Mouse (Mus musculus) ES-E14 (cell line): ENCODE results near the gene Rpl10a.
A peak's percentile ranks its signal among the peaks of the same experiment; 100 is the strongest.

Experiments used
- CHD2 ChIP-seq: IDR thresholded peaks from 2 replicates; pipeline ENCODE4 v1.6.1; 2014; ENCODE audit warnings: mild to moderate bottlenecking, low read depth, low read length, inconsistent platforms
- MAFK ChIP-seq: IDR thresholded peaks from 2 replicates; pipeline ENCODE4 v1.6.1; 2014; ENCODE audit warnings: mild to moderate bottlenecking, low read depth, low read length, inconsistent platforms; ENCODE audit not compliant: insufficient read depth
- ZNF384 ChIP-seq: IDR thresholded peaks from 2 replicates; pipeline ENCODE4 v1.6.1; 2012; ENCODE audit warnings: low read depth, low read length, inconsistent platforms

GRCm38 (mm10) chr17:28332113-28332914 is 4.0 kb downstream of the Rpl10a start:
- peak; percentile 44; the same call in 1 of the 2 replicates for TF ChIP-seq CHD2
- TF ChIP-seq MAFK: no peak
- no peak for TF ChIP-seq ZNF384
